Comparison of ENCODE assay signal across 16 mouse cellular contexts in the genomic region with DNA sequence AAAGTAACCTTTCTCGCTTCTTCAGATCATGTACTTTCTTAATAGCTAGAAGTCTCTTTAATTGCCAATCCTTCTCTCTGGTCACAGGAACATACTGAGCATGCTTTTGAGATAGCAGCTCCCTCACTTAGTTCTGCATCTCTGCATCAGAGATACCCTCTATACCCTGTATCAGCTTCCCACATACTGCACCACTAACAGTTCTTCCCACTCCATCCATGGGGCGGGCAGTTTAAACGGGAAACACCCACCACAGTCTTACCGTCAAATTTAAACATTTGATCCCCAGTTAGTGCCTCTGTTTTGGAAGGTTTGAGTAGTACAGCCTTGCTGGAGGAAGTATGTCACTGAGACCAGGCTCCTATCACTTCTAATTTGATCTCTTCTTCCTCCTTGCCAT.
"Had no signal": no experiment of that assay in that cellular context is flagged by ENCODE, and none has a peak within 500 bp of the region (broad histone marks: within the 10 kb centered on the region; RNA-seq: fewer than 3 reads in every experiment).

No protein-coding gene starts in this region.

- H3K9ac ChIP-seq: neural tube, embryonic 13.5 days; neural tube, embryonic 15.5 days; stomach, embryonic 15.5 days had no signal

- H3K4me3 ChIP-seq: neural tube, embryonic 13.5 days; neural tube, embryonic 15.5 days; stomach, embryonic 15.5 days had no signal

- DNase-seq: retina, postnatal 1 day; right cerebral cortex, adult 18-20 months; right cerebral cortex, postnatal 14 days; right cerebral cortex, postnatal 25 days; right cerebral cortex, postnatal 4 days; spleen, adult 18-20 months; thymus, adult 18-20 months; thymus, adult 2 months; thymus, postnatal 14 days; thymus, postnatal 25 days; thymus, postnatal 36 days; thymus, postnatal 4 days had no signal

- H3K36me3 ChIP-seq: neural tube, embryonic 13.5 days; neural tube, embryonic 15.5 days; stomach, embryonic 15.5 days had no signal

- H3K4me1 ChIP-seq: neural tube, embryonic 15.5 days; stomach, embryonic 15.5 days had no signal

- H3K27me3 ChIP-seq: neural tube, embryonic 13.5 days; neural tube, embryonic 15.5 days; stomach, embryonic 15.5 days had no signal

- H3K27ac ChIP-seq: neural tube, embryonic 13.5 days; neural tube, embryonic 15.5 days; stomach, embryonic 15.5 days; stomach, postnatal 0 days had no signal

- H3K9me3 ChIP-seq: neural tube, embryonic 13.5 days; neural tube, embryonic 15.5 days; stomach, embryonic 15.5 days had no signal
